23 mouse cellular contexts compared by ENCODE assay signal in the genomic region with DNA sequence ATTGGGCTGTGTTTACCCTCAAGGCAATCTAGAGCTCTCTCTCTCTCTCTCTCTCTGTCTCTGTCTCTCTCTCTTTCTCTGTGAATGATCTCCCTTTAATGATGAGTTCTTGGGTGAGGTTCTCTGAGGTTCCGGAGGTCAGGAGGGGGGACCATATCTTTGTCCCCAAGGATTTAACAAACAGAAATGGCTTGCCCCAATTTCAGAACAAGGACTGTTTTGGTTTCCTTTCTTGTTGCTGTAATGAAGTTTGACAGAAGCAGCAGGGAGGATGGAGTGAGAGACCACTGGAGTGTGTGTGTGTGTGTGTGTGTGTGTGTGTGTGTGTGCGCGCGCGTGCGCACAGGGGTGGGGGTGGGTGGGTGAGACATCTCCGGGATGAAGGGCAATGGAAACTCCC. TPM values are rescaled to one million over a fixed set of nuclear protein-coding genes. Genes with fewer than 3 reads are reported as not detected.
"Had no signal": no experiment of that assay in that cellular context is flagged by ENCODE, and none has a peak within 500 bp of the region (broad histone marks: within the 10 kb centered on the region; RNA-seq: fewer than 3 reads in every experiment).

No protein-coding gene starts in this region.

- DNase-seq: heart, postnatal 10 days; heart, postnatal 14 days; heart, postnatal 36 days; heart, postnatal 4 days; kidney, adult 11 months; kidney, adult 18-20 months; kidney, adult 2 months; kidney, adult 8-10 months; kidney, adult 9 months; kidney, postnatal 10 days; kidney, postnatal 14 days; kidney, postnatal 25 days; kidney, postnatal 36 days; kidney, postnatal 4 days; layer of hippocampus, adult 9-11 months; layer of hippocampus, postnatal 36 days had no signal

- ATAC-seq: hindbrain, embryonic 16.5 days; hindbrain, postnatal 0 days; intestine, embryonic 15.5 days; intestine, embryonic 16.5 days; intestine, postnatal 0 days had no signal

RNA-seq across cellular contexts. Expression of gene Chga, which starts 13.6 kb away (rescaled TPM):
- total RNA-seq: heart, postnatal 10 days; heart, postnatal 25 days; heart, postnatal 36 days had no signal
- polyA plus RNA-seq: heart, postnatal 0 days had no signal
